Mouse (Mus musculus): ENCODE results near the gene Ckmt2.
A peak's percentile ranks its signal among the peaks of the same experiment; 100 is the strongest.

Gene Ckmt2

GRCm38 (mm10) chr13:91868577-91868976 is 8.1 kb downstream of the Ckmt2 start:
- no peak for DNase-seq (ENCODE audit: low spot score)

- DNase-seq (ENCODE audit: low spot score): no peak
Measured at GRCm38 (mm10) chr13:91858835-91859234, 17.9 kb downstream of the Ckmt2 start.

GRCm38 (mm10) chr13:91857427-91857826 is 19.3 kb downstream of the Ckmt2 start:
- DNase-seq (ENCODE audit: low spot score): no peak

- no peak for DNase-seq (ENCODE audit: low spot score)
Measured at GRCm38 (mm10) chr13:91854412-91854811, 22.3 kb downstream of the Ckmt2 start.

GRCm38 (mm10) chr13:91827876-91828275 is 48.8 kb downstream of the Ckmt2 start:
- DNase-seq (ENCODE audit: low spot score): no peak

- no peak for DNase-seq (ENCODE audit: low spot score)
Measured at GRCm38 (mm10) chr13:91826066-91826465, 50.6 kb downstream of the Ckmt2 start.

DNA sequence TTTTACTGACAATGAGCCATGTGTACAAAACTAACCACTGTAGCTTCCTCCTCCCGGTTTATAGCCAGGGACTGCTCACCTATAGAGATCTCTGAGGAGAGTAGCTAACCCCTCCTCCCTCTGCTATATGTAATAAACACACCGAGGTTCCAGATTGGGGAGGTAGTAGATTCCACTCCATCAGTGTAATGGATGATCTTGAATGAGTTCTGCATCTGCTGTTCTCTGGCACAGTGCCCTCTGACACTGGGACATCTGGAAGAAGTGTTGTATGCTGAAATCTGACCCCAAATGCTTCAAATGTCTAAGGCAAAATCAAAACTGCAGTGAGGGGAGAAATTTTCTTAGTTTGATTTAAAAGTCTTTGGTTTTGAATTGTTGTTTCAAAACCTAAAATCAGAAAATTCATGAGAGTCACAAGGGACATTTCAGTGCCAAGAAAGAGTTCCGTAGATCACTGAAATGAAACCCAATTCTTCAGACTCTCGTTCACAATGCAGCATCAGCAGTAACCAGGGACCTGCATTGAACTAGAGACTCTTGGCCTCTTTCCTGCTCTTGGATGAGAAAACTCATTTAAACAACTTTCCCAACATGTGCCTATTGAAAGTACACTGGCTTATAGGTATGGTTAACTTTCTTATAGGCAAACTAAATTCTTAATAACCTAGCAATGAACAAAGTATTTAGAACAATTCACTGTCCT is 51.7 kb downstream of the Ckmt2 start:
- no peak for DNase-seq (ENCODE audit: low spot score)

DNA sequence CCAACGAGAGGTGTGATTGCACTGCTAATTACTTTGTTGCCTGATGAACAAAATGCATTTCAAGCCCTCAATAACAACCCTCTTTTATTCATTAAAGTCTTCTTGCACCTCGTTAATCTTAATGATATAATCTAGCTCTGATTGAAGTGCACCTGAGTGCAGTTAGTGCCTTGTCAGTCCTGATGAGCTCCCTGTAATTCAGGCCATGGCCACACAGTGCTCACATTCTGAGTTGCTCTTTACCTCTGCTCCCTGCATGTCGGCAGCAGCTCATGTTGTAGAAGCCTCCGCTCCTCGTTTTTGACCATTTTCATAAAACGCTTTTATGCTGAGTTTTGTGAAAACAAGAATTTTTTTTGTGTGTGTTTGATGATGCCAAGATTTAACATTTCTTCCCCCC is 53.0 kb downstream of the Ckmt2 start:
- no peak for DNase-seq (ENCODE audit: low spot score)

- no peak for DNase-seq (ENCODE audit: low spot score)
Measured at GRCm38 (mm10) chr13:91814670-91815069, 62.0 kb downstream of the Ckmt2 start.

DNA sequence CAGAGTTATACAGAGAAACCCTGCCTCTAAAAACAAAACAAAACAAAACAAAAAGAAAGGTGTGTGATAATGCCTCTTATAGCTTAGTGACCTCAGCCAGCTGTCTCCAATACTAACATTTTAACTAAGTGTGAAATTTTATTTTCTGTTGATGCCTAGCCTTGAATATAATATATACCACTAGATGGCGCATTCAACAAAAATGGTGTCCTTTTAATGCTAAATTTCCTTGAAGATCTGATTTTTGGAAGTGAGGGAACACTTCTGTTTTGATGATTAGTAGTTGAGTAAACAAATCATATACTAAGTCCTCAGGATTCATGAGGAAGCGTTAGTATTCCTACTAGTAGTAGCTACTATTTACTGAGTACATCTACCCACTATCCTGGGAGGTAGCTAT is 67.2 kb downstream of the Ckmt2 start:
- DNase-seq (ENCODE audit: low spot score): no peak

DNA sequence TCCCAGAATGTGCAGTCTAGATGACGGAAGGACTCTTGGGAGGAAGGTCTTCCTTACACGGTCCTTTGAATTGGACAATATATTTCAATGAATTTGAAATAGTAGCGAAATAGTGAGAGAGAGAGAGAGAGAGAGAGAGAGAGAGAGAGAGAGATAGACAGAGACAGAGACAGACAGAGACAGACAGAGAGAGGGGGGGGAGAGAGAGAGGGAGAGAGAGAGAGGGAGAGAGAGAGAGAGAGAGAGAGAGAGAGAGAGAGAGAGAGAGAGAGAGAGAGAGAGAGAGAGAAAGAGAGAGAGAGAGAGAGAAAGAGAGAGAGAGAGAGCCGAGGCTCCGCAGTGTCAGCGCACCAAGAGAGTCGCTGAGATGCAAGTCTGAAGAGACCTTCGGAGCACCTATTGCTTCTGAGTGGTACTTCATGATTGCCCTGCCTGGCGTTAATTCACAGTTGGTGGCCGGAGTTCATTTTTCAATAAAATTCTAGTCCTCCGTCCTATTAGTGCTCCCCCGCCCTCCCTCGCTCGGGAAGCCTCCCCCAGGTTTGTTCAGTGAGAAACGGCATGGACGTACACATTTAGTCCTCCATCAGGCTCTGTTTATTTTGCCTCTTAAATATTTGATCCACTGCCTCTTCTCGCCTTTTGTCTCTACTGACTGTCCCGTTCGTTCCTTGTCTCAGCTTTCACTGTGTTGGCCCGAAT is 68.7 kb downstream of the Ckmt2 start:
- DNase-seq (ENCODE audit: low spot score): no peak

DNA sequence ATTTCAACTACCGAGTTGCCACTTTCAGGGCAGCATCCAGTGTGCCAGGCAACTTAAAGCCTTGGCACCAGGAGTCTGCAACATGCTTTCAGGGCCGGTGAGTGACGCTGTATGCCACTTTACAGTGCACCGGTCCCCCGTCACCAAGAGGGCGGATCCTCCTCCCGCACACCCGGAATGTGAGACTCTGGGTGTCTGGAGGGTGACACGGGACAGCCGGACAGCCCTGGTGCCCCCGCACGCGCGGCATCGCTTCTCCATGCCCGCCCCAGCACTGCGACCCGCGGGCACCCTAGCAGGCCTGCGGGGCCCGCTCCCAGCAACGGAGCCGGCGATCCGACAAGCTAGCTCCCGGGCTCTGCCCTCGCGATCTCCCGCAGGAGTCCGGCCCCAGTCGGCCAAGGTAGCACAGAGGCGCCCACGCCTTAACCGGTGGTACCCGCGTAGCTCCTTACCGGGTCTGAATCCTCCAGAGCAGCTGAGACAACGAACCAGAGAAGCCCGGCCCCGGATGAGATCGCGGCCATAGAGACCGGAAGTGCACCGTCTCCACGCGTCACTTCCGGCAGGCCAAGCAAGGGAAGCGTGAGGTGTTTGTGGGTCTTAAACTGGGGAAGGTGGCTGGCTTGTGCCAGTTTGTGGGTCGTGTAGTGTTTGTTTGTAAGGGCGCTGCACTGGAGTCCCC is 69.4 kb downstream of the Ckmt2 start, which contains the start of gene Zcchc9:
Gene Zcchc9, minus strand, starts transcription at position 551 of the 685 bp plus-strand sequence.
- DNase-seq (ENCODE audit: low spot score): peak; percentile 84

Data from ovary, postnatal 14 days (tissue).